Mouse (Mus musculus): Measurements from ENCODE around the gene Med21. TPM values are rescaled to one million over a fixed set of nuclear protein-coding genes. Genes with fewer than 3 reads are reported as not detected.

Med21 gene
- polyA plus RNA-seq, 1 experiment, result 82.0 TPM

- Histone ChIP-seq H3K4me3 (ENCODE audit: insufficient read depth, low read length) (no peak overlapping the region), H3K4me1 (ENCODE audit: control insufficient read depth, insufficient read depth, low read length) (peaks cover 10% of the 10 kb centered on the region; the same call in 1 of the 2 replicates), H3K27ac (ENCODE audit: insufficient read depth, low read length) (peak overlapping the region; percentile 60)
- TF ChIP-seq POLR2A (IDR thresholded peaks at IDR 0.05; ENCODE audit: low read depth, low read length), result no peak
Measured at GRCm38 (mm10) chr6:146674881-146675536, 32.7 kb downstream of the Med21 start.

GRCm38 (mm10) chr6:146676904-146677303 is 34.6 kb downstream of the Med21 start:
- H3K4me1 ChIP-seq (ENCODE audit: control insufficient read depth, insufficient read depth, low read length), result peaks cover 10% of the 10 kb centered on the region; the same call in 1 of the 2 replicates
- H3K4me3 ChIP-seq (ENCODE audit: insufficient read depth, low read length), result no peak overlapping the region
- no peak overlapping the region for H3K27ac ChIP-seq (ENCODE audit: insufficient read depth, low read length)
- no peak for TF ChIP-seq POLR2A (IDR thresholded peaks at IDR 0.05; ENCODE audit: low read depth, low read length)
- TF ChIP-seq CTCF (IDR thresholded peaks at IDR 0.05; ENCODE audit: borderline replicate concordance, insufficient read depth, low read length), result no peak

- H3K4me3 ChIP-seq (ENCODE audit: insufficient read depth, low read length), result no peak overlapping the region
- no peak overlapping the region for H3K27ac ChIP-seq (ENCODE audit: insufficient read depth, low read length)
- peaks cover 10% of the 10 kb centered on the region; the same call in 1 of the 2 replicates for H3K4me1 ChIP-seq (ENCODE audit: control insufficient read depth, insufficient read depth, low read length)
- TF ChIP-seq POLR2A (IDR thresholded peaks at IDR 0.05; ENCODE audit: low read depth, low read length), result no peak
- no peak for TF ChIP-seq CTCF (IDR thresholded peaks at IDR 0.05; ENCODE audit: borderline replicate concordance, insufficient read depth, low read length)
Measured at GRCm38 (mm10) chr6:146678136-146679070, 36.1 kb downstream of the Med21 start.

- H3K27ac ChIP-seq (ENCODE audit: insufficient read depth, low read length), result no peak overlapping the region
Measured at GRCm38 (mm10) chr6:146683881-146684280, 41.5 kb downstream of the Med21 start.

DNA sequence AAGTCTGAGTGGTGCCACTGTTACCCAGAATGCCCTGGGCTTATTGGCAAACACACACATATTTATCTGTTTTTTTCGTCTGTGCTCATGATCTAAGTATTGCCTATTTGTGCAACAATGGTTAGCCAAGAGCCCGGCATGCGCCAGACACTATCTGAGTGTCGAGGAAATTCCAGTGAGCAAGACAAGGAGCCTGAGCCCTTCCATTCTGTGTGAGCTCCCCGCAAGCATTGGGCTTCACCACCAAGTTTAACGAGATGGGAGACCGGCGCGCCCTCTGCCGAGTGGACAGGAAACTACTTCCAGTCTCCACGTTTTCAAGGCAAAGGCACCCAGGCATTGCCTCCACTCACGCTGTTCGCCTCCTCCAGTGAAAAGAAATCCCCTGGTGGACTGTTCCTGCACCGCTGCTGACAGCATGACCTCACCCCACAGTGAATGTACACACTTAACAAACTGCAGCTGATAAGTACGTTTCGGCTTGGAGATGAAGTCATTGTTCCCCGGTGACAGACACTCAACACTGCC is 43.5 kb downstream of the Med21 start:
- TF ChIP-seq POLR2A (IDR thresholded peaks at IDR 0.05; ENCODE audit: low read depth, low read length), result no peak
- no peak for TF ChIP-seq CTCF (IDR thresholded peaks at IDR 0.05; ENCODE audit: borderline replicate concordance, insufficient read depth, low read length)
- Histone ChIP-seq H3K4me1 (ENCODE audit: control insufficient read depth, insufficient read depth, low read length) (no peaks in the 10 kb centered on the region), H3K27ac (ENCODE audit: insufficient read depth, low read length) (no peak overlapping the region), H3K4me3 (ENCODE audit: insufficient read depth, low read length) (no peak overlapping the region)

More at GRCm38 (mm10) chr6:146683881-146684280, 41.5 kb downstream of the Med21 start:
- Histone ChIP-seq H3K4me3 (ENCODE audit: insufficient read depth, low read length) (no peak overlapping the region), H3K4me1 (ENCODE audit: control insufficient read depth, insufficient read depth, low read length) (no peaks in the 10 kb centered on the region)
- TF ChIP-seq POLR2A (IDR thresholded peaks at IDR 0.05; ENCODE audit: low read depth, low read length) (no peak), CTCF (IDR thresholded peaks at IDR 0.05; ENCODE audit: borderline replicate concordance, insufficient read depth, low read length) (no peak)

GRCm38 (mm10) chr6:146686463-146687196 is 44.3 kb downstream of the Med21 start:
- TF ChIP-seq POLR2A (IDR thresholded peaks at IDR 0.05; ENCODE audit: low read depth, low read length) (no peak), CTCF (IDR thresholded peaks at IDR 0.05; ENCODE audit: borderline replicate concordance, insufficient read depth, low read length) (no peak)
- no peak overlapping the region for H3K27ac ChIP-seq (ENCODE audit: insufficient read depth, low read length)
- H3K4me1 ChIP-seq (ENCODE audit: control insufficient read depth, insufficient read depth, low read length), result no peaks in the 10 kb centered on the region
- no peak overlapping the region for H3K4me3 ChIP-seq (ENCODE audit: insufficient read depth, low read length)

- TF ChIP-seq CTCF (IDR thresholded peaks at IDR 0.05; ENCODE audit: borderline replicate concordance, insufficient read depth, low read length) (no peak), POLR2A (IDR thresholded peaks at IDR 0.05; ENCODE audit: low read depth, low read length) (no peak)
- Histone ChIP-seq H3K27ac (ENCODE audit: insufficient read depth, low read length) (no peak overlapping the region), H3K4me1 (ENCODE audit: control insufficient read depth, insufficient read depth, low read length) (no peaks in the 10 kb centered on the region), H3K4me3 (ENCODE audit: insufficient read depth, low read length) (no peak overlapping the region)
Measured at GRCm38 (mm10) chr6:146688010-146688409, 45.7 kb downstream of the Med21 start.

DNA sequence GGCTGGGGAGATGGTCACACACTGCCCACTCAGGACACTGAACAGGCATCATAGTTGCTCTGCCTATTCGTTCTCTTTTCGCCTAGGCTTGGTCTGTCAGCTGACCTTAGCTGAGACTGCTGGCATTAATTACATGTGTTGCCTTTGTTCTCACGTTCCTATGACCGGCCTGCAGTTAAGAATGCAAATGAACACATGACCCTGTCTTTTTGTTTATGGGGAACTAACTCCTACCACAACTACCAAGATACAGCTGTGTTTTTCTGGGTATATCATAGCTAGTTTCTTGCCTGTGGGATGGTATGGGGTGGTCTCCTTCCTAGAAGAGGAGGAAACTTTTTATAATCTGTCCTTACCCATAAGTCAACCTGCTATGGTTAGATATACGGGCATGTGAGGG is 46.5 kb downstream of the Med21 start:
- Histone ChIP-seq H3K27ac (ENCODE audit: insufficient read depth, low read length) (no peak overlapping the region), H3K4me1 (ENCODE audit: control insufficient read depth, insufficient read depth, low read length) (no peaks in the 10 kb centered on the region), H3K4me3 (ENCODE audit: insufficient read depth, low read length) (no peak overlapping the region)
- TF ChIP-seq POLR2A (IDR thresholded peaks at IDR 0.05; ENCODE audit: low read depth, low read length) (no peak), CTCF (IDR thresholded peaks at IDR 0.05; ENCODE audit: borderline replicate concordance, insufficient read depth, low read length) (no peak)

DNA sequence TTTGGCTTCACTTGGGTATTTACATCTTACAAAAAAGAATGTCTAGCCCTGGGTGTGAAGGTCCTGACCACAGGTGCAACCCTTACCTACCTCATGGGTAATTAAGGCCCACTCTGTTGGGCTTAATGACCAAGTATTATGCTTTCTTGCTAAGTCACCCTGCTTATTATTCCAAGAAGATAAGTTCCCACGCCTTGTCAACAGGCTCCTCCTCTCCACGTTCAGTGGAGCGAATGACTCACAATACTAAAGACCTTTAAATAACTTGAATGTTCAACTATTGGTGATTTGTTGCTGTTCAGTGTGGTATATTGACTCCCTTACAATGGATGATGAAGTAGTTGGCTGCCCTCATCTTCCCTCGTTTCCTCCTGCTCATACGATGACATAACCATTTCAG is 55.4 kb downstream of the Med21 start:
- no peak overlapping the region for H3K27ac ChIP-seq (ENCODE audit: insufficient read depth, low read length)
- no peak for TF ChIP-seq POLR2A (IDR thresholded peaks at IDR 0.05; ENCODE audit: low read depth, low read length)
- TF ChIP-seq CTCF (IDR thresholded peaks at IDR 0.05; ENCODE audit: borderline replicate concordance, insufficient read depth, low read length), result no peak
- no peaks in the 10 kb centered on the region; the same call in 1 of the 2 replicates for H3K4me1 ChIP-seq (ENCODE audit: control insufficient read depth, insufficient read depth, low read length)
- no peak overlapping the region for H3K4me3 ChIP-seq (ENCODE audit: insufficient read depth, low read length)
